In the genomic region with DNA sequence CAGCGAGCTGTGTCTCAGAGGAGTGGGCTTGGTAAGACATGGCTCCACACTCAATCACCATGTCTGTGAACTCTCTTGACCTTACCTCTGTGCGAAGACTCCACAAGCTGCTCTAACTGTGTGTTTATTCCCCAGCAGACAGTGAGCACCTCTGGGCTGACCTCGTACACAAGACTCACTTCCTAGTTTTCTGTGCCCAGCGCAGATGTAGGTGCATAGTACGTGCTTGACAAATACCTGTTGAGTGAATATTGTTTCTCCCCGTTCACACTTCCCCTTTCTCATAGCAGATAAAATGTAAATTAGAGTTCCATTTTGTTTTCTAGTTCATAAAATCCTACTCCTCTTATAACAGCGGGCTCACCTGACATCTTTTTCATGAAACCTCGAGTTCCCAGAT, we compare ENCODE assay signal across 28 mouse cellular contexts. TPM values are rescaled to one million over a fixed set of nuclear protein-coding genes. Genes with fewer than 3 reads are reported as not detected.
"Had no signal": no experiment of that assay in that cellular context is flagged by ENCODE, and none has a peak within 500 bp of the region (broad histone marks: within the 10 kb centered on the region; RNA-seq: fewer than 3 reads in every experiment).

No protein-coding gene starts in this region.

- H3K27me3 ChIP-seq: kidney, embryonic 15.5 days; liver, embryonic 12.5 days; liver, embryonic 15.5 days; neural tube, embryonic 12.5 days; neural tube, embryonic 15.5 days; stomach, embryonic 15.5 days had no signal

- H3K9ac ChIP-seq: kidney, embryonic 15.5 days; limb, embryonic 13.5 days; liver, embryonic 12.5 days; liver, embryonic 15.5 days; neural tube, embryonic 12.5 days; neural tube, embryonic 15.5 days; stomach, embryonic 15.5 days had no signal

- H3K27ac ChIP-seq: kidney, embryonic 15.5 days; left cerebral cortex, adult 2 months; limb, embryonic 13.5 days; liver, embryonic 12.5 days; liver, embryonic 15.5 days; macrophage; neural tube, embryonic 12.5 days; neural tube, embryonic 15.5 days; stomach, embryonic 15.5 days had no signal

- ATAC-seq: intestine, postnatal 0 days; liver, embryonic 12.5 days had no signal

- DNase-seq: kidney, adult 2 months; kidney, postnatal 10 days; kidney, postnatal 36 days; layer of hippocampus, postnatal 36 days; liver; lung, adult 2 months; right cerebral cortex, adult 18-20 months; right cerebral cortex, postnatal 14 days; right cerebral cortex, postnatal 4 days; thymus, postnatal 14 days; thymus, postnatal 4 days had no signal

- H3K4me2 ChIP-seq: kidney, embryonic 15.5 days; limb, embryonic 13.5 days; liver, embryonic 12.5 days; liver, embryonic 15.5 days; neural tube, embryonic 12.5 days; neural tube, embryonic 15.5 days; stomach, embryonic 15.5 days had no signal

- H3K9me3 ChIP-seq: kidney, embryonic 15.5 days; limb, embryonic 13.5 days; liver, embryonic 12.5 days; liver, embryonic 15.5 days; neural tube, embryonic 12.5 days; neural tube, embryonic 15.5 days; stomach, embryonic 15.5 days had no signal

- H3K4me3 ChIP-seq: kidney, embryonic 15.5 days; left cerebral cortex, adult 2 months; limb, embryonic 13.5 days; liver, embryonic 12.5 days; liver, embryonic 15.5 days; neural tube, embryonic 12.5 days; neural tube, embryonic 15.5 days; stomach, embryonic 15.5 days had no signal

RNA-seq across cellular contexts. Expression of a gene that starts 46.8 kb away (rescaled TPM):
- total RNA-seq: layer of hippocampus, adult 8-10 months; layer of hippocampus, postnatal 10 days; layer of hippocampus, postnatal 36 days; left cerebral cortex, adult 2 months; left cerebral cortex, postnatal 10 days; left cerebral cortex, postnatal 36 days; megakaryocyte, adult 5-6 weeks had no signal
- polyA plus RNA-seq: intestine, embryonic 14.5 days; intestine, postnatal 0 days; kidney, adult 2 months; liver, embryonic 12.5 days; liver, embryonic 15.5 days; lung, adult 2 months; lung, embryonic 16.5 days; macrophage; neural tube, embryonic 15.5 days; stomach, embryonic 15.5 days had no signal
